Mouse (Mus musculus) spleen, adult 12 weeks (tissue): Measurements from ENCODE around the gene Crct1.

Experiments used
- DNase-seq: peaks from one replicate; pipeline ENCODE4 v3.0.0; 2022; ENCODE audit warnings: low spot score

The Crct1 gene

DNA sequence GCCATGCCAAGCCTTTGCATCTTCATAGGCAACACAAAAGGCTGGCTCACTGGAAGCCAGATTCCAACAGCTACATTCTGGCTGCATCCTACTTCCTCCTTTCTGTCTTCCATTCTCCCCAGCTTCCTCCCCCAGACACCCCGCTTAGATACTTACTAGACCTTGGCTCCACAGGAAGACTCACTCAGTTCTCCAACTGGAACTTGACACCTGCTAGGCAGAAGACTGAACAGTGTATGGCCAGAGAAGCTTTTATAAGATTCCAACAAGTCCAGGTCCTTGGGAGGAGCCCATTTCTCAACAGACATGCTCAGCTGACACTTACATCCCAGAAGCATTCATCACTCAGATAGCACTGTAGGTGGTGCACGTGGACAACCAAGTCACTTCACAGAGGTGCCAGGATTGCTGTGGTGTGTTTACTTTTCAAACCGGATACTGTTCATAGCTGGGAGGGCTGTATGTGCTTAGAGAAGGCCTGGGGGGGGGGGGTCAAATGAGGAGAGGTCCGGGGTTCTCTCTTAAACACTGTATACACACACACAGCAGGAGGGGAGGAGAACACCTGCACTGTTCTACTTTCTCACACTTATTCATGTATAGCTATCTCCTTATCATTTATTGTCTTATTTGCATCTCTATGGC, at the start of gene Crct1:
Gene Crct1, minus strand, starts transcription at position 228 of the 645 bp plus-strand sequence.
- no peak for DNase-seq

DNA sequence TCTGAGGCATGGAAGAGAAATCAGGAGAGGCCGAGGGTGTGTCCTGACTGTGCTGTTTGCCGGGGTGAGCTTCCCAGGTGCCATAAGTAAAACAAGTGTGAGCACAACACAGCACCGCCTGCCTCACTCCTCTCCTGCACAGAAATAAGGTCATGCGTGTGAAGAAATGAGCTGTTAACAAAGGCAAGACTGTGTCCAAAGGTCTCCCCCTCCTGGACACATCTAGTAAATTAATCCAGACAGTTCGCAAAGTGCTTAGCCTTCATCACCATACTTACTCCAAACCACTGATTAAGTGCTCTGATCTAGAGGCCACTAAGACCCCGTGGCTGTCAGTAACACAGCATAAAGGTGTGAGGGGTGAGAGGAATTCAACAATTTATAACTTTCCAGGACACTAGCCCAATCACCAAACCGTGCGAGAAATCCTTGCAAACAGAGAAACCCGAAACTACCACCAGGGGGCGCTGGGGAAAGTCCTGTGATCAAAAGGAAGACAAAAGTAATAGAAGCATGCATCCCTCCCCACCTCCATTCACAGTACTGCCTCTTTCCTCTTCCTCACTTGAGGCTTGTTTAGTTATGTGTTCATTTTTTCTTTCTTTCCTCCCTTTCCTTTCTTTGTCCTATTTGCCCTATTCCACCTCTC, 37.5 kb upstream of the Crct1 start:
- no peak for DNase-seq

DNA sequence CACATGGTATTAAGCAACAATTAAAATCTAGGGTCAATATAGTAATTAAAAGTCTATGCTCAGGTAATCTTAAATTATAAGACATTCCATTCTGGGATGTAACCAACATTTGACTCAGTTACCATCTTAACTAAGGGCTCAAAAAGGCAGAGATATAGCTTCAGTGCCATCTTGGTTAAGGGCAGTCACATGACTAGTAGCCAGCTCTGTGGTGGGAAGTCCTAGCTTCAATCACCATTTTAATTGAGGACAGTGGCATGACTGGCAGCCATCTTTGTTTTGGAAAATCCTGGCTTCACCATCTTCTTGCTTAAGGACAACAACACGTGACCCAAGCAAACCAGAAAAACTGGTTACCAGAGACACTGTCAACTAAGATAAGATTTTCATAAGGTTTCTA, 34.7 kb upstream of the Crct1 start:
- DNase-seq = no peak

DNA sequence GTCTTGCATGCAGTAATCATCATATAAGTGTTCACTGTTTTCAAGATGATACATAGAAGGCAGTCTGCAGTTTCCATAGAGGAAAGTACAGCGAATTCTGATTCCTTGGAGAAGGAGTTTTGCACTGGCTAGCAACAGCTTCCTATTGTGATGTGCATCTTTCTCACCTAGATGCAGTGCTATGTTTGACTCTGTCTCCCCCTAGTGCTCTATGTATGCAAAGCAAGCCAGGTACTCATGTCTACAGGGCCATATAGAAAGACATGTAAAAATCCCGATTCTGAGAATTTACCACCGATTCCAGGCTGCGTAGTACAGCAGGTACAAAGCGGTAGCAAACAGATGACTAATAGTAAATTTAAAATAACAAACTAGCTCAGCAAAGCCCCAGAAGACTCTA, 16.0 kb upstream of the Crct1 start:
- no peak for DNase-seq

DNA sequence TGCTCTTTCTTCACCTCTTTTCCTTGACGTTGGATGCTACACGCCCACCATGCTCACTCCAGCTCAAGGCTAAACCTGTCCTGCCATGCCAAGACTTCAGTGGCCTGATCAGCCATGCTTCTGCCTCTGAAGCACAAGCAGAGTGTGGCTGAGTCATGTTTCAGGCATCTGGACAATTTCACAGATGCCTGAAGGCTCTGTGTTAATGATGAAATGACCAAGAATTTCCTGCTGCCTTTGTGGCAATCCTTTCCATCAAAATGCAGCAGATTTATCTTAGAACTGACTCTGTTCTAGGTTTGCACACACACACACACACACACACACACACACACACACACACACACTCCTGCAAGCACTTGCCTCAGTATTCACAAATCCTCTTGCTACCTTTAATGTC, 10.0 kb upstream of the Crct1 start:
- DNase-seq = no peak

DNA sequence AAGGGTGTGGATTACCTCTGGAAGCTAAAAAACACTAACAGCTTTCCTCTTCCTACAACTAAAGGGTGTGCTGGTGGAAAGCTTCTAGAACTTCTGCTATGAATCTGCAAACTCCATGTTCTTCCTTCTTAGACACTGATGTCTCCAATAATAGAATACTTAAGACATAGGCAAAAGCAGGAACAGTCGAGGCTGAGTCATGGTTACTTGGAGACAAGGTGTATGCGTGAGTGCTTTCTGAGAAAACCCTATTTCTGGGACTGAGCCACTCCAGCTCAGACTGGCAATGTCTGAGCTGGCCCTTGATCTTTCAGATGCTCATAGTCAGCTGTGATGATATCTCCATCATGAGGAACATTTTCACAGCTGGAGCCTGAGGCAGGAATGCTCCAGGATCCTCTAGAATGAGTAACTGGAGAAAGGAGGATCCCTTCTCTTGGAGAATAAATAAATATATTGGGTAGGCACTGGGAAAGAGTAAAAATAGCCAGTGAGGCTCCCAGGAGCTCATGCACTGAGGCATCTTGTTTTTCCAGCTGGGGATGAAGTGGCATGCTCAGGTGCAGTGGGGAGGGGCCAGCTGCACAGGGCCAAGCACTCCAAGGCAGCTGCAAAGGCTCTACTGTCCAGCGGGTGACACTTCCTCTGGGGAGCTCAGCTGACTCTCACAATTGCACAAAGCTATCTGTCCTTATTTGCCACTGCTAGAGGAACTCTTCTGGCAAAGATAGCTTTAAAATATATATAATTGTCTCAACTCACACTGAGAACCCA, 8.1 kb upstream of the Crct1 start:
- no peak for DNase-seq

DNA sequence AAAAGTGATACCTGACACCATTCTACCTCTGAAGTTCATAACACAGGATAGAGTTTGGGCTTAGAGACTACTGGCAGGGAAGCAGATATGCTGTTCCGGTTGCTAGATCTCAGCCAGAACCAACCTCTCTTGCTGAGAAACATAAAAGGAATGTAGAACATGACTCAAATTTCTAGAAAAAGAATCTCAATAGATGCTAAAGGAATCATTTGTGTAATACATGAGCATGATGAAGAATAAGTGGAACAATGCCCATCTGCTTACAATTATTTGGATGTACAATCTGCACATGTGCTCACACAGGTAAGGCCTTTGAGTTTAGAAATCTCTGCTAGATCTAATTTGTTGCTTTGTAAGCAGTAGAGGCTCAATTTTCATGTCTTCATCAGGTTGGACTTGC, 5.7 kb upstream of the Crct1 start:
- DNase-seq = no peak

DNA sequence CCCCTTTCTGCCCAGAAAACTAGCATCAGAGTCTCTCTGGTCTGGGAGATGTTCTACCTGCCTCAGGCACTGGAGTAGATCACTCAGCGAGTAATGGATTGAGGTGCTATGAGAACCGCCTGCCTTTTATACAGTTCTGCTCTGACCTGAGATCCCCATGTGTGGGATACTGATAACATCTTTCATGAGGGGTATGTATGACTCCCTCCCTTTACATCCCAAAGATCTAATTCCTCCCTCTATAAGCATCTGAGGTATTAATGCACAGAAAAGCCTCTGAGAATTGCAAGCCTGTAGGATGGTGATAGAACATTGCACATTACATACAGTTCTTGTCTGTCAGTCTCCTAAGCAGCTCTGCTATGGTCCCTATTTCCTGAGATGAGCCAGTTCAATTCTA, 3.5 kb upstream of the Crct1 start, which contains the start of gene Lce1m:
Gene Lce1m, minus strand, starts transcription at position 101 of the 400 bp plus-strand sequence.
- DNase-seq = no peak

DNA sequence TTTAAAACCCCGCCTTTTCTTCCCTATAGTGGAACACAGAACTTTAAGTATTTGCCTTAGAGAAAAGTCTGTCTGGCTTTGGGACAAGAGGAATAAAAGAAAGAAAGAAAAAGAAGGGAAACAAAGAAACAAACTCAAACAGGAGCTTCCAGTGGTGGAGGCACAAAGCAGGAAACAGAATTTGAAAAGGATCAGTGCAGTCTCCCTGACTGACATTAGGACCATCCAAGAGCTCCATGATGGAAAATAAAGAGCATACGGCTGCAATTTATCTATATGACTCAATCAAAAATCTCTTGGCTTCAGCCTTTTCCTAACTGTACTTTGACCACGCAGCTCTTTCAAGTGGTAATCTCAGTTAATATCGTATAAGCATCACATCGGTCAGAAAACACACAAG, 616 bp downstream of the Crct1 start:
- no peak for DNase-seq

DNA sequence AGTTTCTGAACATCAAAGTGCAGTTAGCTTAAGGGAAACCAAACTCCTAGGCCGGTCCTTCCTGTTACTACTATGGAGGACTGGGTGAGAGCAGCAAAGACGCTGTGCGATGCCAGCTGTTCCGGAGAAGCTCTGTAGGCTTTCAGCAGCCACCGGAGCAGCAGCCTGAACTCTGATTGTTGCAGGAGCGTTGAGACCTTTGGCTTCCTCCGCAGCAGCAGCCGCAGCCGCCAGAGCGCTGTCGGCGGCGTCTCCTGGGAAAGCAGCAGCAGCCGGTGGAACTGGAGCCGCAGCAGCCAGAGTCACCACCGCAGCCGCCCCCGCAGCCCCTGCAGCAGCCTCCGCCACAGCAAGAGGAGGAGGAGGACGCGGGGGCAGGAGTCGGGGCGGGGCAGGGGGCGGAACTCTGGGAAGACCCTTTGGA, 1.1 kb downstream of the Crct1 start:
- no peak for DNase-seq

DNA sequence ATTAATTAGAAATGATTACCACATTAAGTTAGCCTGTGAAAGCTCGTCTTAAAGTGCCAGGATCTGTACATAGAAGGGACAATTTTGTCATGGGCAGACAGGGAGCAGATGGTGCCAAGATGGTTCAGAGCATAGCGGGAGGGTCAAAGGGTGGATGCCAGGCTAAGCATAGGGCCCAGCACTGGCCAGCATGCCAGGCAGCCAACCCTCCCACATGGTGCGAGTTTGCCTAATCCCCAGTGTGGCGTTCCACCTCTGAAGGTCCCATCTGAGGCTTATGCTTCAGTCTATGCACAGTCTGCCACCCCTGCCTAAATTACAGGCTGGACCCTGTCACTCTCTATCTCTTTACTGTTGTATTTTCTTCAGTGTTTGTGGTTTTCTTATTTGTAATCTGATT, 12.6 kb downstream of the Crct1 start:
- DNase-seq = no peak

DNA sequence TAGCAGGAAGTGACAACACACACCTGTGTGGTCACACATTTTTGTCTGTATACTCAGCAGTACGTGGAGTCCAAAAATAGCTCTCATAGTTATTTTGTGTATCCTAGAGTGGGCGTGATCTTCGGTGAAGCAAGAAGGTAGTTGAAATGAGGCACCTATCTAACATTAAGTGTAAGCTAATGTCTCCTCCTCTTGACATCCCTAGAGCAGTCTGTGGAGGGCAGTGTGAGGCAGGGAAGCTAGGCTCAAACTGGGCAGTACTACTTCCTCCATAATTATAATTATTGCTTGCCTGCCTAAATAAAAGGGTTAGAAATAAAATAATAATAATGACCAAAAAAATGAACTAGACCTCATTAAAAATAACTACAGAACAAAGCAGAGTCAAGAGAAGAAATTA, 14.9 kb downstream of the Crct1 start:
- no peak for DNase-seq

DNA sequence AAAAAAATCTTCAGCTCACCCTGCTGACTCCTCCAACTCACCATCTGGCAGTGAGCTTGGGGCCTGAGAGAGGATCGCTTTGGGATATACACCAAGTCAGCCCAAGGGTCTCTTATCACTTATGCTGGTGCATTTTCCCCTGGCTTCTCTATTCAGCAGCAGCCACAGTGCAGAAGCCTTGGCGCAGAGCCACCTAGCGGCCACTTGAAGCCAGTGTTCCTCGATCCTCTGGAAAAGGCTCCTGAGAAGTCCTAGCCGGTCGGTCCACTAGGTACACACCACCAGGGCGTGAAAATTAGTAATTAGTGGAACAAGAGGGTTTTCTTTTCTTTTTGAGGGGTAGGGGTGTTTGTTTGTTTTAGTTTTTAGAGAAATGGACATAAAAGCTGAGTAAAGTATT, 16.8 kb downstream of the Crct1 start:
- DNase-seq = no peak

DNA sequence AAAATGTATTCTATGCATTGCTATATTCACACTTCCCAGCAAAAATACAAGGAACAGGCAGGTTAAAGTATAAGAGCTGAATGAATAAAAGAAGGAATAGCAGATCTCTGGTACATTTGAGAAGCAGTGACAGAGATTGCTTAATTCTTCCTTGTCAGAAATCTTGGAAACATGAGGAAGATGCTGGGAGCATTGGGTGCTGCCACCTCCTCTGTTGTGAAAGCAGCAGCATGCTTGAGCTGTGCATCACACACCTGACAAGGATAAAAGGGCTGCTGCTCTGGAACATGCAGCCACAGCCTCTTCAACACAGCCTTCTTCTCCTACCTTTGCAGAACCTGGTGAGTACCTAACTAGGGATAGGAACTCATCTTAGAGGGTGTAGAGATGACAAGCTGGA, 23.6 kb downstream of the Crct1 start, which contains the start of gene Lce3f:
Gene Lce3f, plus strand, starts transcription at position 301 of the 400 bp plus-strand sequence.
- DNase-seq = no peak

DNA sequence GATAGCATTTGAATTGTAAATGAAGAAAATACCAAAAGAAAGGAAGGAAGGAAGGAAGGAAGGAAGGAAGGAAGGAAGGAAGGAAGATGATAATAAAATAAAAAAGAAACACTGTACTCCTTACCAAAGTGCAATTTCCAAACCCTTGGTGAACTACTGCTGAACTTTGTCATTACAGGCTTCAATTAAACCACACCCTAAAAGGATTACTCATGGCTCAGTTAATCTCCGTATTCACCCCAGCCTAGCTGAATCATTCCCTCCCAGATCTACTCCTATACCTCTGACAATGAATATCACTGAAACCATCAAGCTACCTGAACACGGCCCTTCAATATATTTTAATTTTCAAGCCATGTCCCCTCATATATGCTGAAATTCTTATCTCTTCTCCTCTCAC, 37.0 kb downstream of the Crct1 start:
- no peak for DNase-seq

DNA sequence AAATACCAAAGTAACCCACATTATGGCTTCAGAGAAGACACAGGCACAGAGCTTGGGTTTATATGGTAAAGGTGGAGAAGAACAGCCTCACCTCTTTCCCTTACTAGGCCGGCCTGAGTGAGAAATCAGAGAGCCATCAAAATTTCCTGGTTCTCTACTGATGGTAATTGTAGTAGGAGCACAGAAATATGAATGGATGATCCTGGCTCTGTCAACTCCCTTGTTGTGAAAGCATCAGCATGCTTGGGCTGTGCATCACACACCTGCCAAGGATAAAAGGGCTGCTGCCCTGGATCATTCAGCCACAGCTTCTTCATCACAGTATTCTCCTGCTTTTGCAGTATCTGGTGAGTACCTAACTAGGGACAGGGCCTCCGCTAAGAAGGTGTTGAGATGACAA, 48.7 kb downstream of the Crct1 start, which contains the start of gene Lce3e:
Gene Lce3e, plus strand, starts transcription at position 301 of the 400 bp plus-strand sequence.
- DNase-seq = no peak
